Mouse (Mus musculus) ES-CJ7 (cell line): ENCODE results near the gene Trp53i13.

ENCODE experiments used
- DNase-seq: peaks from one replicate; pipeline ENCODE4 v3.0.0; 2011; ENCODE audit warnings: low read depth, low spot score

The Trp53i13 gene

DNA sequence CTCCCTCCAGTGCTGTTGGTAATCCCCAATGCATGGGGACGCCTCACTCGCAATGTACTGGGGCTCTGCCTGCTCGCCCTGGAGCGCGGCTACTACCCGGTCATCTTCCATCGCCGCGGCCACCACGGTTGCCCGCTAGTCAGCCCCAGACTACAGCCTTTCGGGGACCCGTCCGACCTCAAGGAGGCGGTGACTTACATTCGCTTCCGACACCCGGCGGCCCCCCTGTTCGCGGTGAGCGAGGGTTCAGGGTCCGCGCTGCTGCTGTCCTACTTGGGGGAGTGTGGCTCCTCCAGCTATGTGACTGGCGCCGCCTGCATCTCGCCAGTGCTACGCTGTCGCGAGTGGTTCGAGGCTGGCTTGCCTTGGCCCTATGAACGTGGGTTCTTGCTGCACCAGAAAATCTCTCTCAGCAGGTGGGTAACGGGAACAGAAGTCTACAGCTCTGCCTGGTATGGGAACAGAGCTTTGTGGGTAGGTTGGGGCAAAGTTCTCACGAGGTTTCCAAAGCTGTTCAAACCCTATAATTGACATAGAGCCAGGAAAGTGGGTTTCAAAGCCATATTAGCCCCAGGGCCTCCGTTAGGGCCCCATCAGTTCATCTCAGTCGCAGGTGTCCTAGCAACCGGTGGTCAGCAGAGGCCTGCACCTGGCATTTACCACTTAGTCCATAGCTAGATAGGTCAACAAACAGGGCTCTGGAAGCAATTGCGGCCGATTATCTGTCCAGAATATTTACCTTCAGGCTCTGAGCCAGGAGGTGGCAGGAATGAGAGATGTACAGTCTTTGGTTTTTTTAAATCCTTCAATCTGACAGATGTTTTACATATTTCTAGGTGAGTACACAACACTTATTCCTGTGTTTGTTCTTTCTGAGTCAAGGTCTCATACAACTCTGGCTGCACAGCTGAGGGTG, at the start of gene Trp53i13:
TSS of gene Trp53i13 (minus strand) at position 344 of the 916 bp plus-strand sequence.
- no peak for DNase-seq

DNA sequence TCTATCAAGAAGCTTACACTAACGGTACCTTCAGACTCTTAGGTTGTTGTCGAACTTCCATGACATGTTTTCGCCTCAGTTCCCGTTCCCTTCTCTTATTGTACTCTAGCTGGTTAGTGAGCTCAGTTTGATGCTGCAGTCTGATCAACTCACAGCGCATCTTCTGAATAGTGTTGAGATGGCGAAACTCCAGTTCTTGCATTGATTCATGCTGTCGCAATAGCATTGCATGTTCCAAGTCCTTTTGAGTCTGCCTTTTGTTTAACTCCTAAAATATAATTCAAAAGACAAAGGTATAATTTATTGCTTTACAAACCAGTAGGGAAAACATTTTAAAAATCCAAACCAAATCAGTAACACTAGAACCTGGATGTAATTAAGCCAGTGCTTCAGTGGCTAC, 29.5 kb upstream of the Trp53i13 start:
- no peak for DNase-seq

DNA sequence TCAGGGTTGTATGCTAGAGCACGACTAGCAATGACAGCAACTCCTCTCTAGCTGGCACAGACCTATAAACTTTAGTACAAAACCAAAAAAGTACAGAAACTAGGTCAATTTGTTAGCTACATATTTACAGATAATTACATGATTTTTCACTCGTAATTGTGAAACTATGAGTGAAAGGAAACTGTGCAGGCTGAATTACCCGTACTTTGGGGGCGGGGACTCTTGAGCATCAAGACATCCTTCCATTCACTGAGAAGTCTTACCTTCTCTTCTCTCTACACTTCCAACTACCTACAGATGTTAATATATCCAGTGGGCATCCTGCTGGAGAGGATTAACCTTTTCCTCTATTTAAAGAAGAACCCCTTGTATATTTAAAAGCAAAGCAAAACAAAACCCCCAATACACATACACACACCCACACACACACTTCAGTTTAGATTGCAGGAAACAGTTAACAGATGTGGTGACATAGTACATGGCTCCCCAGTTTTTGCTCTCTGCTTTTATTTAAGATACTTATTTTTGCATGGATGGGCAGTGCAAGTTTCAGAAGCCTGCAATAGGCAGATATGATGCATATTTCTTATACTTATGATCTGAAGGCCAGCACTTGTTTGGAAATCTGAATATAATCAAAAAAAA, 16.5 kb upstream of the Trp53i13 start:
- DNase-seq: no peak

DNA sequence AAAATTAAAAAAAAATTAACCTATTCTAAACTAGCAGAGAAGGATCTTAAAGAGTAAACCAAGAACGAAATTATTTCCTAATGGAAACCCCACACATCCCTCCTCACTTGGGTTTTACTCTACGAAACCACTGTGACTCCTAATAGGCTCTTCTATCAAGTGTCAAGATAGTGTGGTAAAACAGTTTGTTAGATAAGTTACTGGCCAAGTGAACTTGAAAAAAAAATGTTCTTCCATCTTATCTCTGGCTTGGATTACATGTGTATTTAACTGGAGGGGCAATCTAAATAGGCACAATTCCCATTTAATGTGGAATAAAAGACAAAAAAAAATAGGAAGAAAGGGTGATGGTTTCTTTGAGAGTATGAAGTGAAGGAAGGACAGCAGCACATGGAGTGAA, 15.1 kb upstream of the Trp53i13 start:
- no peak for DNase-seq

DNA sequence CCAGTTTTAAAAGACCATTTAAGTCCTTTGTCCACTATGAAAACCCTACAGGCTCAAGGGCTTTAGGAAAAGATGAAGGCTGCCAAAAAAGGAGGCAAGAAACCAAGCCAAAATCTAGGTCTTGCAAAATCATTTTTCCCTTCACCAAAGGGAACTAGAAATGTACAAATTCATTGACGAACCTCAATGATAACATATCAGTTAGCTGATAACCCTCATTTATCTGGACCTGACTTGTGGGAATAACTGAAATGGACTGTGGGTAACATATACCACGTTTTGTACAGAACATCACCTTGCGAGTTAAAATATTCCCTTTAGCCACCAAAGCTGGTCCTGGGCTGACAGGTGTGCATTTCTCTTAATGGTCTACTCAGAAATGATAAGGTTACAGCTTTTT, 13.9 kb upstream of the Trp53i13 start:
- no peak for DNase-seq

DNA sequence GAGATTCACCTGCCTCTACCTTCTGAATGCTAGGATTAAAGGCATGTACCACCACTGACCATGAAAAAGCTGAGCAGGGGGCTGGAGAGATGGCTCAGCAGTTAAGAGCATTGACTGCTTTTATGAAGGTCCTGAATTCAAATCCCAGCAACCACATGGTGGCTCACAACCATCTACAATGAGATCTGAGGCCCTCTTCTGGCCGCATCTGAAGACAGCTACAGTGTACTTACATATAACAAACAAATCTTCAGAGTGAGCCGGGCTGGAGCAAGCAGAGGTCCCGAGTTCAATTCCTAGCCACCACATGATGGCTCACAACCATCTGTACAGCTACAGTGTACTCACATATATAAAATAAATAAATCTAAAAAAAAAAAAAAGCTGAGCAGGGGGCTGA, 12.6 kb upstream of the Trp53i13 start:
- DNase-seq: peak; percentile 51

DNA sequence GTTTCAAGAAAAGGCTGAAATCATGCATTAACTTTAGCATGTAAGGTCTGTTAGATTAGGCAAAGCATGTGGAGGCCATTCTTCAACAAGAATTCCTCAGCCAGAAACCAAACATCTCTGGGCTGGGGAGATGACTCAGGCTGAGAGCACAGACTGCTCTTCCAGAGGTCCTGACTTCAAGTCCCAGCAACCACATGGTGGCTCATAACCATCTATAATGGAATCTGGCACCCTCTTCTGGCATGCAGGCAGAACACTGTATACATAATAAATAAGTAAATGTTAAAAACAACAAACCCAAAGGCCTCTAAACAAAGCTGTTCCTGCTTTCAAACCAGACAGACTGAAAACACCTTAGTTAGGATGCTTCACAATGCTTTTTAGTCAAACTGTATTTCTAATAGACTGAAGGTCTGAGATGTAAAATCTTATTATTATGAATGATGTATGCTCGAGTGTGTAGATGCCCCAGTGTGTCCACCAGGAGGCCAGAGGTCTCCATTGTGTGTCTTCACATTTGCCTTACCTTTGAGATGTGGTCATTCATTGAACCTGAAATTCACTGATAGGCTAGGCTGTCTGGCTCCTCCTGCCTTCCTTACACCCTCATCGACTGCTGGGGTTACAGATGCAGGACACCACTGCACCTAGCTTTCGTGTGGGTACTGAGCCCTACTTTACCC, 10.2 kb upstream of the Trp53i13 start:
- DNase-seq: no peak

DNA sequence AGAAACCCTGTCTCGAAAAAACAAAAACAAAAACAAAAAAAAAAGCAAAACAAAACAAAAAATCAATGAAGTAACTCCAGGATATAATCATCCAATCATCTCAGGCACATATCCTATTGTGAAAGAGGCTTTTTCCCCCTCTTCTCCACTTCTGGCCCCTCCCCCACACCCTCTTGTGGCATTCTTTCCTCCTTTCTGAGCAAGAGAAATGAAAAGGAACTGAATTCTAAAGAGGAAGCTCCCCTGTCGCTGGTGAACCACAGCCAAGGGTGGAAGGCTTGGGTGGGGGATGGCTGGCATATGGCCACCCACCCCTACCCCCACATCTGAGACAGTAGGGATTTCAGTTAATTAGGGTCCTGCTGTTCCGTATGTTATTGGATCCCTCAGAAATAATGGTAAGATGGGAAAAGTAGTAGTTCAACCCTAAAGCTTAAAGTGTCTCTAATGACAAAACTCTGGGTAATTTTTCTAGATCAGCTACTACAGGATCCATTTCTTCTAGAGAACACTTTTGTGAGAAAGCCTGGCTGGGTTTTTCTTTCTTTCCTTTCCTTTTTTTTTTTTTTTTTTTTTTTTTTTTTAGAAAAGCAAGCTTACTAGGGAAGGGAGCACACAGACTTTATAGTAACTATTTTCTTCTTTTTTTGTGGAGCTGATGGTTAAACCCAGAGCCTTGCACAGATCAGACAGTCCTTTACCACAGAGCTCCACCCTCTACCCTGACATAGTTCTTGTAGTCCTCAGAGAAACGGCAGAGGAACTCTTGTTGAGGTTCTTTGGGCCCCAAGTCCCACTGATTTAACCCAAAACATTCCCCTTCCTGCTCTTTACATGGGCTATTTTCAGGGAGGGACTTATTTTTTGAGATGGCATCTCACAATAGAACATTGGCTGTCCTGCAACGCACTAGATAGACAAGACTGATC, 5.1 kb upstream of the Trp53i13 start:
- no peak for DNase-seq

DNA sequence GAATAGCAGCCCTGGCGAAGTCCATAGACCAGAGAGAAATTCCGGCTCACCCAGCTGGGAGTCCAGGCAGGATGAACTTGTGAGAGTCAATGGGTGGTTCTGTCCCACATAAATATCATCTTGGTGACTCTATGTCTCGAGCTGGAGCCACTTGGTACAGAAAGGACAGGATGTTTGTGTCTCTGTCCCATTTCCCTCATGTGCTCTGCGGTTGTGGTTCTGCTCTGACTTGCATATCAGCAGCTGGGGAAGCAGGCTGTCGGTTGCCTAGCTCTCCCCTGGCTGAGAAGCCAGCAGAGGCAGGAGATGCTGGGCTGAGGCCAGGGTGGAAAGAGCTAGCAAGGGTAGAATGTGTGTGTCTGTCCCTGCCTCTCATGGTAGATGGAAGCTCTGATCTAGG, 3.3 kb upstream of the Trp53i13 start, which contains the start of gene Gm10392:
TSS of gene Gm10392 (minus strand) at position 156 of the 400 bp plus-strand sequence.
- DNase-seq: no peak

DNA sequence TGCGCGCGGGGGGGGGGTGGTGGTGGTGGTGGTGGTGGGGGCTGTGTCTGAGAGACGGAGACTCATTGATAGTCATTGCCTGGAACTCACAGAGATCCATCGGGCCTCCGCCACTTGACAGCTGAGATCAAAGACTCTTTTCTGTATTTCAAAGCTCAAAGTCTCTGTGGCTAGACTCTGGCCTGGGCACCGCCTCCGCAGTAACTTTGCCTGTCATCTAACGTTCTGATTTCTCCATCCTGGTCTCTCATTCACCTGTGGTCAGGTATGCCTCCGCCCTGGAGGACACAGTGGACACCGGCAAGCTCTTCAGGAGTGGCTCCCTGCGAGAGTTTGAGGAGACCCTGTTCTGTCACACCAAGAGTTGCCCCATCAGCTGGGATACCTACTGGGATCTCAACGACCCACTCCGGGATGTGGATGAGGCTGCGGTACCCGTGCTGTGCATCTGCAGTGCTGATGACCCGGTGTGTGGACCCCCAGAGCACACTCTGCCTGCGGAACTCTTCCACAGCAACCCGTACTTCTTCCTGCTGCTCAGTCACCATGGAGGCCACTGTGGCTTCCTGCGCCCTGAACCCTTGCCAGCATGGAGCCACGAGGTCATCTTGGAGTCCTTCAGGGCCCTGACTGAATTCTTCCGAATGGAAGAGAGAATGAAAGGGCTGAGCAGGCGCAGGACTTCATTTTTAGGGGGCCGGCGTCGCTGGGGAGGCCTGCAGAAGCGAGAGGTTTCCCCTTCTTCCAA, 2.4 kb upstream of the Trp53i13 start:
- DNase-seq: no peak

DNA sequence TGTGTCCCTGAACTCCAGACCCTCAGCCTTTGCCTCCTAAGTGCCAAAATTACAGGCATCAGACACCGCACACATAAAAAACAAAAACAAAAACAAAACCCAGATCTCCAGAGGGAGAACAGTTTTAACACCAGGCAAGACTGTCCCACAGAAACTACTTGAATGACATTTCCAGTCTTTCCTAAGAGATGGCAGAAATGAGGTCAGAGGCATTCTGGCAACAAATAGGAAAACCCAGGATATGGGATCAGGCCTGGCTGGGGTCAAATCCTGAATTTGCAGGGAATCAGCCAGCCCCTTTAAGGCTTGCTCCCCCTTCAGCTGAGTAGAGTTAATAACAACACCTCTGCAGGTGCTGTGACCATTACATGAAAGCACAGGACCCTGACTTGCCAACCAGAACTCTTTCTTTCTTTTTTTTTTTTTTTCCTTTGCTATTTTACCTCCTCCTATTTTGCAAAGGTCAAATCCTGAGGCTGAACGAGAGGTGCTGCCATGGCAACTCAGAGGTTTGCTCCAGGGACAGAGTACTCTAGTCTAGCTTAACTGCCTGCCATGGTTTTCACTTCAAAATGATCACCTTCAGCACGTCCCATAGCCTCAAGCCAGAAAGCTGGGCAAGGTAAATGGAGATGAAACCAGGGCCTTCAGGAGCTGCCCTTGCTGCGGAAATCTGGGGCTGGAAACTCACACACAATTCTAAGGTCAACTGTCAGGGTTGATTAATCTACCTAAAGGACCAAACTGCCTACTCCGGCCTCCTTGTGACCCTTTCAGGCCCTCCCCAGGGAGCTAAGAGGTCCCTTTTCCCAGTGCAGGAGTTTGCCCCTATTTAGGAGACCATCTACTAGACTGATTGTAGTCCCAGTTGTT, 1.0 kb upstream of the Trp53i13 start:
- DNase-seq: no peak

DNA sequence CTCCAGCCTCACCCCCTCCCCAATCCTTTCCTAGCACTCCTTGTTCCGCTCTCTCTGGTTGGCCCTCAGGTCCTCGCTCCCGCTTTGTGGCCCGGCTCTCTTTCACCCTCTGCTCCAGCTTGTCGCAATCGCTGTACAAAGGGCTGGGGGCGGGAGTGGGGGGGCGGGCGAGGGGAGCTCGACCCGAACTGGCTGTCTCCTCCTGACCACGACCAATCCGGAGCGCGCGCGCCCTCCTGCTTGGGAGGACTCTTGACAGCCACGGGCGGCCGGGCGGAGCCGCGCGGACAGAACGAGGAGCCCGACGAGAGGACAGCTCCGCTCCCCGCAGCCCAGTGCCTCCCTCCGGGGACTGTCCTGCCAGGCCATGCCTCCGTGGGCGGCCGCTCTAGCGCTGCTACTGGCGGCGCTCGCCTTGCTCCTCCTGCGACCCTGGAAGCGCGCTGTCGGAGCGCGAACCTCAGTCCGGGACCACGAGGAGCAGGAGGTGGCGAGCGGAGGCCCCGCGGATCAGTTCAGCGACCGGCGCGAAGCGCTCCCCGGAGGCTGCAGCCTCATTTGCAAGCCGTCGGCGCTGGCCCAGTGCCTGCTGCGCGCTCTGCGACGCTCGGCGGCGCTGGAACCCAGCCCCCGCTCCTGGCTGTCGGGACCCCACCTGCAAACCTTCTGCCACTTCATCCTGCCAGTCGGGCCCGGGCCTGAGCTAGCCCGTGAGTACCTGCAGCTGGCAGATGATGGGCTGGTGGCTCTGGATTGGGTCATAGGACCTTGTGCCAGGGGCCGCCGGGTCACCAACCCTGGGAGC, 746 bp downstream of the Trp53i13 start, which contains the start of gene Abhd15:
TSS of gene Abhd15 (plus strand) at position 290 of the 805 bp plus-strand sequence.
- peak; percentile 70 for DNase-seq

DNA sequence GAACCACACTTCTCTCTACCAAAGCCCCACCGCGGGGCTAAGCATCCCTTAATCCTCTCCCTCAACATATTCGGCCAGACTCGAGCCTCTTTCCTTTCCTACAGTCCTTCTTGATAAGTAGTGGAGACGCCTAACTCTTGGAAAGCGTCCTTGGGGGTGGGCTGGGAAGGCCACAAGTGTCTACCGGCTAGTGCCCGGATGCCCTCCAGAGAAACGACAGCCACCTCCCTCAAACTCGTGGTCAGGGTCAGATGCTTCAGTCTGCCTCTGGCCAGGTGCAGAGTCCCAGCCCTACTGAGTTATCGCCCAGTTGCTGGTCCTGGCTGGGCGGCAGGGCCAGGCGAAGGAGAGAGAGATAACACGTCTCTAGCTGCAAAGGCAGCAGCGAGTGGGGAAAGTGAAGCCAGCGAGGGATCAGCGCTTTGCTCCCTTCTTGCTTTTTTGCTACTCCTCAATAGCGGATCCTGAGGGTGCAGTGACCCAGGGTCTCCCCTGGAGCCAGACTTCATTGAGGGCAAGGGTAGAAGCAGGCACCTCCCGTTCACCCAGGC, 1.4 kb downstream of the Trp53i13 start:
- no peak for DNase-seq

DNA sequence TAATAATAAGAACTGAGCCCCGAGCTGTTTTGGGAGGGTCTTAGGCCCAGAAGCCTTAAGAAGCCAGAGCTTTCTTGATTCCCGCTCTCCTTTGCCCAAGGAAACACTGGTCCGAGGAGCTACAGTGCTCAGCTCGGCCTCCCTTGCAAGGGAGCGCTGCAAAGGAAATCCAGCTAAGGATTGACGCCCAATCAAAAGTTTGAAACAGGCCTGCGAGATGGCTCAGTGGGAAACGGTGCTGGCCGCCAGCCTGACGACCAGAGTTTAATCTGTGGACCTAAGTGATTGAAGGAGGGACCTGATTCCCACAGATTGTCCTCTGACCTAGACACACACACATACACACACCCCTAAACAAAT, 2.0 kb downstream of the Trp53i13 start:
- no peak for DNase-seq

DNA sequence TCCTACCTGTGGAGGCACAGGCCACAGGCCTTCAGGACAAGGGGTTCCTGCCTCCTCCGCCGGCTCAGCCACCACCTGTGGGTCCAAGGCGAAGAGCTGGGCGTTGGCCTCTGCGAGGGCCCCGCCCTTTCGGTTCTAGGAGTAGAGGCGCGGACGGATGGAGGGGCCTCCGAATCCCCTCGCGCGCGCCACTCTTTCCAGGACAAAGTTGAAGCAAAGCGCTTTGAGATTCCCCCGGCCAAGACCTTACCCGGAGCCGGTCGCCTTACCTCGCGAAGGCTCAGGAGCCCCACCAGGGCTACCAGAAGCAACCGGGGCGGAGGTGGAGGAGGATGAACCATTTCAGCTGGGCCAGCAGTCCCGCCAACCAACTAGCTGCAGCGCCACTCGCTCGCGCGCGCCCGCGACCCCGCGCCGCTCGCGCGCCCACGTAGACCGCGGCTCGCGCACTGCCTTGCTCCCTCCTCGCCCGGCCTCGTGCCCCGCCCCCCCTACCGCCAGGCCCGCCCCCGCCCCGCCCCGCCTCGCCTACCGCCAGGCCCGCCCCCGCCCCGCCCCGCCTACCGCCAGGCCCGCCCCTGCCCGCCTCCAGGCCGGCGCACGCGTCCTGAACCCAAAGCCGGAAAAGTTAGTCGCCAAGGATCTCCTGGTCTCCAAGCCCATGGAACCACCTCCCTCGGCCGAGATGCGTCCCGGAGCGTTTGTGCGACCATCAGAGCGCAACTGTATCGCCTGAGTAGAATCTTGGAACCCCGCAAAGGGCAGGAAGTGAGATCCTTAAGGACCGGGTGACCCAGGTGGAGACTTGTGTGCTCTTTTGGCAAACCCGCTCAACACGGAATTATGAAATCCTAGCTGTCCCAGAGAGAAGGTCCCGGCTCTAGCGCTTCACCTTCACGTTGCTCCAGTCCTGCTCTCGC, 2.6 kb downstream of the Trp53i13 start:
- DNase-seq: peak; percentile 89

DNA sequence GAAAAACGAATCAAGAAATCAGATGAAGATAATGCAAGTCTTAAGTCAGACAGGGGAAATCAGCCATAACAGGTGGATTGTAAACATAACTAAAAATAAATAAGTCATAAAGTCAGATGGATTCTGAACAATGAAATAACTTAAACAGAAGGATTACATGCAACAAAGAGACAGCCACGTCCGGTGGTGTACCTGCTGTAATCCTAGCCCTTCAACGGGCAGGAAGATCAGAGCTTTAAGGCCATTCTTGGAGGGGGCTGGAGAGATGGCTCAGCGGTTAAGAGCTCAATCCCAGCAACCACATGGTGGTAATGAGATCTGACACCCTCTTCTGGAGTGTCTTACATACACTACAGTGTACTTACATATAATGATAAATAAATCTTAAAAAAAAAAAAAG, 4.4 kb downstream of the Trp53i13 start:
- no peak for DNase-seq
